Mouse (Mus musculus) heart, postnatal 25 days (tissue): ENCODE results near the gene Calr3. TPM values are rescaled to one million over a fixed set of nuclear protein-coding genes. Genes with fewer than 3 reads are reported as not detected.

ENCODE experiments used
- DNase-seq: peaks from one replicate; pipeline ENCODE4 v3.0.0; 2022; ENCODE audit warnings: low spot score
- intact Hi-C: fragments of 180-260 bp; cut with DNase I; formaldehyde crosslinking; loops from one replicate; pipeline ENCODE4 v1.15.1; 2025
- microRNA-seq: library from miRNA; unstranded; fragments of <30 nt; microRNA quantifications from one replicate; pipeline ENCODE4 v1.2.0, GENCODE M21; 2022
- total RNA-seq, 2 experiments: library from RNA; stranded (reverse); gene quantifications; 2 replicates each; pipeline ENCODE4 v1.2.3; 2021

The Calr3 gene
- total RNA-seq, 2 experiments from 2014 or later, result 13.1 to 15.4 TPM

- intact Hi-C loops, result no loop called here
Measured at GRCm38 (mm10) chr8:72375161-72375560, 68.5 kb downstream of the Calr3 start.

More at GRCm38 (mm10) chr8:72375161-72375560, 68.5 kb downstream of the Calr3 start:
- no peak for DNase-seq

Small RNA genes within 50 kb of the gene (microRNA-seq; reads per million reads assigned to microRNA genes)
- 4.7 reads per million, percentile 12 among the genes with 10 or more reads in this experiment for gene Mir7068

Other genes with a start within 250 kb of the Calr3 start
- under 1 TPM in 1 of 2 experiments, not detected in 1; 0.49 TPM for gene Cib3, start 231.0 kb downstream of the Calr3 start, total RNA-seq
- not detected for gene Gm11034, start 230.2 kb downstream of the Calr3 start, total RNA-seq
- gene Fam32a, start 224.1 kb downstream of the Calr3 start, total RNA-seq, result 10 to 100 TPM; 20.4 to 20.7 TPM
- 10 to 100 TPM; 44.0 to 46.1 TPM for gene Ap1m1, start 203.9 kb downstream of the Calr3 start, total RNA-seq
- 10 to 100 TPM in 1 of 2 experiments, 1 to 10 TPM in 1; 7.6 to 10.1 TPM for gene Gm10282, start 138.6 kb downstream of the Calr3 start, total RNA-seq
- gene Klf2, start 124.8 kb downstream of the Calr3 start, total RNA-seq, result 10 to 100 TPM; 48.2 to 62.5 TPM
- 10 to 100 TPM; 38.9 to 41.8 TPM for gene Eps15l1, start 22.4 kb downstream of the Calr3 start, total RNA-seq
- 1 to 10 TPM; 4.6 to 7.5 TPM for gene 1700030K09Rik, start within 50 bp of the Calr3 start, total RNA-seq
- gene Cherp, start 31.4 kb upstream of the Calr3 start, total RNA-seq, result 10 to 100 TPM; 33.5 to 35.2 TPM
- 10 to 100 TPM; 70.1 to 70.3 TPM for gene Slc35e1, start 48.7 kb upstream of the Calr3 start, total RNA-seq
- 1 to 10 TPM; 7.7 to 9.1 TPM for gene Med26, start 104.4 kb upstream of the Calr3 start, total RNA-seq
- gene Smim7, start 127.2 kb upstream of the Calr3 start, total RNA-seq, result 100 to 1,000 TPM; 125 to 134 TPM
- gene Tmem38a, start 128.2 kb upstream of the Calr3 start, total RNA-seq, result 100 to 1,000 TPM; 453 to 459 TPM
- under 1 TPM; 0.36 to 0.57 TPM for gene Nwd1, start 202.8 kb upstream of the Calr3 start, total RNA-seq